Mouse (Mus musculus) cortical plate, adult 2 months (tissue): ENCODE measurements around the gene Cops2.

ENCODE experiments used
- CTCF ChIP-seq: fragments of 200-500 bp; IDR thresholded peaks from 2 replicates; pipeline ENCODE4 v1.5.1; 2011; ENCODE audit warnings: mild to moderate bottlenecking, control low read depth, low read length; ENCODE audit not compliant: insufficient read depth; ENCODE audit errors: extremely low read depth
- POLR2A ChIP-seq: fragments of 200-500 bp; IDR thresholded peaks from 2 replicates; pipeline ENCODE4 v1.6.1; 2011; ENCODE audit warnings: mild to moderate bottlenecking, low read length, control low read depth; ENCODE audit not compliant: insufficient read depth; ENCODE audit errors: extremely low read depth

GRCm38 (mm10) chr2:125865585-125865984 is 6.6 kb upstream of the Cops2 start:
- TF ChIP-seq CTCF = no peak
- no peak for TF ChIP-seq POLR2A
